Mouse (Mus musculus) testis, adult 2 months (tissue): Measurements from ENCODE around the gene Atxn1.

Experiments
- CTCF ChIP-seq: fragments of 200-500 bp; IDR thresholded peaks from 2 replicates; pipeline ENCODE4 v1.5.1; 2012; ENCODE audit warnings: low read depth, mild to moderate bottlenecking, inconsistent platforms, low read length, moderate library complexity; ENCODE audit not compliant: control insufficient read depth, insufficient read depth, insufficient replicate concordance
- POLR2A ChIP-seq: fragments of 200-500 bp; IDR thresholded peaks from 2 replicates; pipeline ENCODE4 v1.6.1; 2012; ENCODE audit warnings: low read depth, mild to moderate bottlenecking, inconsistent platforms, low read length, moderate library complexity; ENCODE audit not compliant: control insufficient read depth

GRCm38 (mm10) chr13:45693953-45694352 is 270.9 kb downstream of the Atxn1 start:
- TF ChIP-seq CTCF (no peak), POLR2A (no peak)
